Mouse (Mus musculus) heart, adult 2 months (tissue): ENCODE results near the gene Ssbp2.

Experiments
- CTCF ChIP-seq: fragments of 200-600 bp; IDR thresholded peaks from 2 replicates; pipeline ENCODE4 v1.8.1; 2022; ENCODE audit warnings: antibody characterized with exemption, mild to moderate bottlenecking, moderate library complexity
- EP300 ChIP-seq: fragments of 200-500 bp; IDR thresholded peaks from 2 replicates; pipeline ENCODE4 v1.6.1; 2011; ENCODE audit warnings: low read depth, low read length, control low read depth; ENCODE audit not compliant: insufficient read depth

- no peak for TF ChIP-seq EP300
- TF ChIP-seq CTCF, result no peak
Measured at GRCm38 (mm10) chr13:91725130-91725529, 265.0 kb downstream of the Ssbp2 start.
